Mouse (Mus musculus) left cerebral cortex, postnatal 25 days (tissue): Measurements from ENCODE around the gene Baz2b. TPM values are rescaled to one million over a fixed set of nuclear protein-coding genes. Genes with fewer than 3 reads are reported as not detected.

Experiments used
- DNase-seq, 2 experiments: peaks; one replicate each; pipeline ENCODE4 v3.0.0; 2022; ENCODE audit warnings: low spot score in 2 of 2, mixed read lengths in 1 of 2
- intact Hi-C: fragments of 180-260 bp; cut with DNase I; formaldehyde crosslinking; loops from one replicate; pipeline ENCODE4 v1.15.1; 2025
- total RNA-seq, 2 experiments: library from RNA; stranded (reverse); gene quantifications; 2 replicates each; pipeline ENCODE4 v1.2.3; 2021

Gene Baz2b
- total RNA-seq, 2 experiments from 2014 or later, result 47.5 to 57.5 TPM

DNA sequence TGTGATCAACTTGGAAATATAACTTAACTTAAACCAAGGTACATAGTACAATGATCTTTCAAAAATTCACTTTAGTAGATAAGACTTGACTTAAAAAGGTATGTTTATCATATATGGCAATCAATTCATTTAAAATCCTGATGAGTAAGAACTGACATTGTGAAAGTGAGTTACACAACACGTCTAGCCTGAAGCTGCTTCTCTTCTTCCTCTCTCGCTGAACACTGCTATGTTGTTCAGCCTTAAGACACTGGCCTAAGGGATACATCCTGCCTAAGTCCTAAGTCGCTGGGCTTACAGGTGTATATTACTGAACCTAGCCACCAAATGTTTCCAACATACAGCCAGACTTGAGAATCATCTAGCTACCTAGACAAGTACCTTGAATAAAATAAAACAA is 178.6 kb downstream of the Baz2b start:
- intact Hi-C loops, result no loop called here
- no peak for DNase-seq

DNA sequence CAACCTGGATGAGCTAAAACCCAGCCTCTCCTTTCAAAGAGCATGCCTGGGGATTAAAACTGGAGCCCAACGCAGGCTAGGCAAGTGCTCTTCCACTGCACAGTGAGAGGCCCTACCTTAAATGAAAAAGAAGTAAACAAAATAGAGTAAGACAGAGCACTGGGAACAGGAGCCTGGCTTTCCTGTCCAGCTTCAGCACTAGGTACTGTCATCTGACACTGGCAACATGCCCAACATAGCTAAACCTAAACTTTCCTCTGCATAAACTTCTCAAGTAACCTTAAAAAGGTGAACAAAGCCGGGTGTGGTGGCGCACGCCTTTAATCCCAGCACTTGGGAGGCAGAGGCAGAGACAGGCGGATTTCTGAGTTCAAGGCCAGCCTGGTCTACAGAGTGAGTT is 180.6 kb downstream of the Baz2b start:
- intact Hi-C loops, result no loop called here
- no peak for DNase-seq

DNA sequence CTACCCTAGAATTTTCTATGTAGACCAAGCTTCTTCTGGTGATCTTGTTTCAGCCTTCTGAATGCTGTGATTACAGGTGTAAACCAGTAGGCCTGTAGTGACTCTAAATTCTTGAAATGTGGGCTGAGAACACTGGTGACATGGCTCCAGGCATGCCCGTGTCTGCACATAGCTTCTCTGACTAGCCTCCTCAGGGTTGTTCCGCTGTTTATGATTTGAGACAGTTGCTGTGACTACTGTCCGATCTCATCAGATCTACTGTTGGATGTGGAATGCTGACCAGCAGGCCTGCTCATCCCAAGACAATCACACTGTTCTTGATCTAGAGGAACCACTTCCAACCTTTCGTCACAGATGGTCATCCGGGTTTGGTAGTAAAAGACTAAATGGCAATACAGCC is 182.5 kb downstream of the Baz2b start:
- no peak for DNase-seq
- intact Hi-C loops, result no loop called here

DNA sequence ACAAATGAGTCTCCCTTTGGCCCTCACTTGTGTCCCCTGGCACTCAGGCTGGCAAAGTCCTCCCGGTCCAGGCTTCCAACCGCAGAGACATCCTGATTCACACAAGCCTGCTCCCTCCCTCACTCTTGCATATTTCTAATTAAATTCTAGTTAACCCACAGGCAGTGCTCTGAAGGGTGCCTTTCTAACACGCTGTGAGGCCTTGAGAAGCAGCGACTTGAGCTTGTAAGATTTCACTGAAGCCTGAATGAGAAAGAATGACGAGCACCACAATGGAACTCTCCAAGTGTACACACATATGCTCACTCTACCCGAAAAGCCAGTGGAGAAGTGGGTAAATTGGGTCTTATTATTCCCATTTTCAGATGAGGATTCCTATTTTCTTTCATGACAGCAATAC is 183.1 kb downstream of the Baz2b start:
- DNase-seq, result no peak
- intact Hi-C loops, result no loop called here

DNA sequence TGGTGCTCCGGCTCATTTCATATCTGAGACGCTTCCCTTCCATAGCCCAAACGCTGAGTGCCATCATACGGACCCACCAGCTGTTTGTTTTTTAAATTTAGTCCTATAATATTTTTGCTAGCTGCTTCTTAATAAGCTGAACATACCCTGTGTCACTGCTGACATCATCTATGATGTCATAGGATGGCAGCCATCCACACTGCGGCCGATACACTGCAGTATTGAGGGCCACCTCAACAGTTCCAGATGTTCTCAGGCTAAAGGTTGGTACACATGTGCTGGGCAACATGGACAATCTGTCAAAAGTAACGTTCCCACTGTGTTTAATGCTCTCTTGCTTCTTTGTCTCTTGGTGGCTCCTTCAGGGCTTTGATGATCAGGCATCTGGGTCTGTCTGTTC is 185.9 kb downstream of the Baz2b start:
- intact Hi-C loops, result no loop called here
- DNase-seq, result no peak

DNA sequence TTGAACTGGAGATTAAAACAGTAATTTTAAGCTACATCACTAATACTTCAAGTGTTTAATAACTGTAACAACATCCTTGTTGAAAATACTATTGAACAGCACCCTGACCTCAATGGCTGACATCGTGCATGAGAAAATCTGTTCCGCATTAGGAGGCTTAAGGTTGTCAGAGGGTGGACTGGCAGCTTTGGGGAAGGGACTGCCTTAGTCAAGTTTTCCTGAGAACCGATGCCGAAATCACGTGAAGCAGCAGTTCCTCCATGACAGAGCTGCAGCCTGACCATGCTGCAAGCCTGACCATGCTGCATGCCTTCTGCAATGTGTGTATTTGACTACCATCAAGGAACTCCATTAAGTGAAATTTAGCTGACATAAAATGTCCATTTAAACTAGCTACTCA is 188.1 kb downstream of the Baz2b start:
- intact Hi-C loops, result no loop called here
- DNase-seq, result no peak

DNA sequence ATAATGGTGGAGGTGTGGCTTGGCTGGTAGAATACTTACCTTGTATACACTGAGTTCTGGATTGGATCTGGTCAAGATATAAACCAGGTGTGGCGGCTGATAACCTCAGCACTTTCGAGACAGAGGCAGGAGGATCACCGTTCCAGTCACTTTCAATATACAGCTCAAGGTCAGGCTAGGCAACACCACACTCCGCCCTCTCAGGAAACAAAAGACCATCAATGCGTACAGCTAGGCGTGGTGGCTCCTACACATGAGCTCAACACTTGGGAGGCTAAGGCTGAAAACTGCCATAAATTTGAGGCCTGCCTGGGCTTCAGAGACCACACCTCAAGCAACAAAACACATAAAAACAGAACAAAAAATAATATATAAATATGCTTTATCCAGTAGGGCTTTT is 188.5 kb downstream of the Baz2b start:
- intact Hi-C loops, result no loop called here
- no peak for DNase-seq

DNA sequence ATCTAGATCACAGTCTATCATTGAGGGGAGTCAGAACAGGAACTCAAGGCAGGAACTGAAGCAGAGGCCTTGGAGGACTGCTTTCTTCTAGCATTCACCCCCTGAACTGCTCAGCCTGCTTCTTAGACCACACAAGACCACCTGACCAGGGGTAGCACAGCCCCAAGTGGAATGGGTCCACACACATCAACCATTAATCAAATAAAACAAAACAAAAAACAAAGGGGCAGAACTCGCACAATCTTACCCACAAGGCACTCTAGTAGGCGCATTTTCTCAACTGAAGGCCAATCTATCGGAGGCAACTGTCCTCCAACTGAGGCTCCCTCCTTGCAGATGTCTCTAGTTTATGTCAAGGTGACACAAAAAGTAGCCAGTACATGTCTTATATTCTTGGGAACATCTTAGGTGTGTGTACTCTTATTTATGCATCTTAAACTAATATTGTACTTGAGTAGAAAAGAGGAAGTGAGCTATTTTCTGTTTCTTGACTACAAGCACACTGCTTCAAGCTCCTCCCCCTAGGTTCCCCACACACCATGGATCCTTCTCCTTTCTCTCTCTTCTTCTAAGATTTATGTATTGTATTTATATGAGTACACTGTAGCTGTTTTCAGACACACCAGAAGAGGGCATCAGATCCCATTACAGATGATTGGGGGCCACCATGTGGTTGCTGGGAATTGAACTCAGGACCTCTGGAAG is 189.9 kb downstream of the Baz2b start:
- intact Hi-C loops, result no loop called here
- no peak for DNase-seq

DNA sequence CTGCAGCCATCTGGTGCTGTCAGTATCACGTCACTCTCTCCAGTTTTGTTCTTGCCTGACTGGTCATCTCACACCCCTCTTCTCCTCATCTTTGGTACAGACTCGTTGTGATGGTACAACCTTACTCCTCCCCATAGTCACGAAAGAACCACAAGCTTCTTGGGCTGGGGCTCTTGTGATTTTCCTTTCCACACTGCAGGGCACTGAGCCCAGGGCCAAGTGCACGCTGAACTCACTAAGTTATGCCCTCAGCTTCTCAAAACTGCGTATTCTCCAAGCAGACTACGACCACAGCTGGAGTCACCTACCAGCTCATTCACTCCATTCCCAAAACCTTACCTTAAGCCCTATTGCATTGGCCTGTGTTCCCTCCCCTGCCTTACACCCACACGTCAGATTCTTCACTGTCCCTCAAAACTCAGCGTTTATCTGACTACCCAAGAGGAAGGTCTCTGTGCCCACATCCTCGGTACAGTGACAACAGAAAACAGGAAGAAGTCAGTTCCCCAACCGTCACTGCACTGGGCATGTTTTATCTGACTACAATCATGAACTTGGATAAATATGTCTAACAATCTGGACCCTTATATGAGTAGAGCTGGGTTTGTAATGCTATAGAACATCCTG is 190.7 kb downstream of the Baz2b start:
- intact Hi-C loops, result no loop called here
- DNase-seq, result no peak

DNA sequence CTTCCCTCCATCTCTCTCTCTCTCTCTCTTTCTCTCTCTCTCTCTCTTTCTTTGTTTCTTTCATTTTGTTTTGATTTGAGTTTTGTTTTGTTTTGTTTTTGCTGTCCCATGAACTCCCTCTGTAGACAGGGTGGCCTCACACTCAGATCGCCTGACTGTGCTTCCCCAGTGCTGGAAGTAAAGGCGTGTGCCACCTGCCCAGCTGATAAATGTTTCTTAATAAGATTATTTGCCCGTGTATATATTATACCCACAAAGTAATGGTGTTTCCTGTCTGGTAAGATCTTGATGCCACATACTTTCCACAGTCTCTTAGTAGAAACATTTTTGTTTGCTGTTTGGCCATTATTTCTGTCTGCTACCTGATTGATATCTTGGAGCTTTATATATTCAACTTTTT is 198.1 kb downstream of the Baz2b start:
- intact Hi-C loops, result no loop called here
- DNase-seq, result no peak

DNA sequence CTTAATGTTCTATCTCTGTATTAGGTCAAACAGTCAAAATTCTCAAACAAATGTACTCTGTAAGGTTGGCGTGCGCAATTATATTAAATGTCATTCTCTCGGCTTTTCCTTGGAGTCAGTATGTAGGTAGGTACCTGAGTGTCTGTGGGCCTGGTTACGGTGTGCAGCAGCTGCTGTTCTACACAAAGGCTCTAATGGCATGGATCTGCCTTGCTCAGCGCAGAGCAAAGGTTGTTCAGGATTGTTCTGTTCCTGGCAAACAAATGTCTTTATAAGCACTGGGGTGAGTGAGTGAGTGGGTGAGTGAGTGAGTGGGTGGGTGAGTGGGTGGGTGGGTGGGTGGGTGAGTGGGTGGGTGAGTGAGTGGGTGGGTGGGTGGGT is 206.0 kb downstream of the Baz2b start:
- intact Hi-C loops, result no loop called here
- DNase-seq, result no peak

DNA sequence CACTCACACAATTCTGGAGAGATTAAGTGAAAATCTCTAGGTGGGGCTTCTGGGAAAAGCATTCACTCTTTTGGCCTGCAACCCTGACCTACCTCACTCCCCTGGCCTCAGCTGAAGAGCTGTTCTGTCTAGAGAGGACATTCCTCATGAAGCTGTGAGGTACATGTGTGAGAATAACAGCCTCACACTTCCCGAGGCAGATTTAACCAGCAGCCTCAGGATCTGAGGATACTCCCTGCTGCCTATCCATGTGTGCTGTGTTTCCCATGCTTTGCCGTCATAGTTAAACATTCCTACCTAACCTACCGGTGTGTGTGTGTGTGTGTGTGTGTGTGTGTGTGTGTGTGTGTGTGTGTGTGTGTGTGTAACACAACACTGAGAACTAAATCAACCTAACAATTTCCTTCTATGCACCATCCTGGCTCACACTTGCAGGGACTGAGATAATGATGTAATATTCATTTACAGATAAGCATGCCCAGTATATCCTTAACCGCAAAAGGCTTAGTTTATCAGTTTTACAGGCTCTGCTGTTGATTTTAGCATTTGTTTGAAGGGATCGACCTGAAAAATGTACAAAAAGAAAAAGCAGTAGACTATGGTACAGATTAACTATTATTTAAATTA is 206.5 kb downstream of the Baz2b start:
- intact Hi-C loops, result no loop called here
- DNase-seq, result no peak

DNA sequence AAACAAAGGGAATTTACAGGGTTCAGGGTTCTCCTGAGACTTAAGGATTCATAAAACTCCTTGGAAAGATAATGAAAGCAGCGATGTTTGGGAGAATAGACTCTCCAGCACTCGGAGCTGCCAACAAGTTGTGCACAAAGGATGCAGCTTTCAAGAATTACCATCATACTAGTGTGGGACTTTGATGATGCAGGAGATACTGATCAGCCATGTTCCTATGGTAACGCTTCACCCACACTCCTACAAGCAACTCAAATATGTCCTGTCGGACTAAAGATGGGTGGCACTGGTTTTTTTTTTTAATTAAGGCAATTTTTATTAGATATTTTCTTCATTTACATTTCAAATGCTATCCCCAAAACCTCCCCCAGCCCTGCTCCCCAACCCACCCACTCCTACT is 209.4 kb downstream of the Baz2b start:
- no peak for DNase-seq
- intact Hi-C loops, result no loop called here

DNA sequence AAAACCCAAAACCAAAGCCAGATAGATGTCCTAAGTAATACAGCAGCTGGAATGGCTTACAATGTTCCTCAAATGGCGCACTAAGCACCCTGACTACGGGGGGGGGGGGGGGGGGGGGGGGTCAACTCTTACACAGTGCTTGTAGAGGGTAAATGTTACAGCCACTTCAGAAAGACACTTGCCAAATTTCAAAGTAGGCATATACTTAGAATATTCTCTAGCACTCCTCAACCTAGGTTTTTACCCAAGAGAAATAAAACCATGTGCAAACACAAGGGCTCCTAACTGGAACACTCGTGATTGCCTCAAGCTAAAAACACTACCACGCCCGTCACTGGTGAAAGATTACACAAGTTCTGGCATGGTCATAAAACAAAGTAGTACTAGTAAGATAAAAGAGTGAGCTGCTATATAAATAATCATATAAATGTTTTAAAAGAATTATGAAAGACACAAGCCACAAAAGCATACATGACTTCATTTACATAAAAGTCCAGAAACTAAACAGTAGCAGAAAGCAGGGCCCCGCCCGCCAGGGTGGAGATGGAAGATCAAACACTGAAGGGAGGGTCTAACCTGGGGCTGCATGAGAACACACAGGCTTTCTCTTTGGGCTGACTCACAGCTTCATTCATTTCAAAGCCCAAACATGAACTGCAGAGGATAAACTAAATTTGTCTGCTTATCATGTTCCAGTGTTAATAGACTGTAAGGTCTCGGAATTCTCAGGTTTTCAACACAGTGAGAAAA is 212.0 kb downstream of the Baz2b start:
- intact Hi-C loops, result no loop called here
- DNase-seq, result no peak

DNA sequence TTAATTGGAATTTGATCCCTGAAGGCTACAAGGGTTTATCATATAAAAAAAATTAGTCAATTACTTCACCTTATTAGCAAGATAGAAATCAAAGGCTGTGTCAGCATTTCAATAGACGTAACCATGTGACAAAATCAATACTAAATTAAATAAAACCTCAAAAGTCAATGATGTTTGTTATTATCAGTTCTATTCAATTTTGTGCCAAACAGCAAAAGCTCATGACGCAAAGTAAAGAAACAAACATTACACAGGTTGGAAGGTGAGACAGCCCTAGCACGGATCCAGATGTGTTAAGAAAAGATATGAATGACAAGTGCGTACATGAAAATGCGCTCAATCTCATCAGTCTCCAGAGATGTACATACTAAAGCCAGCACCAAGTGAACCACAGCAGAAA is 212.7 kb downstream of the Baz2b start:
- DNase-seq, result no peak
- intact Hi-C loops, result no loop called here

DNA sequence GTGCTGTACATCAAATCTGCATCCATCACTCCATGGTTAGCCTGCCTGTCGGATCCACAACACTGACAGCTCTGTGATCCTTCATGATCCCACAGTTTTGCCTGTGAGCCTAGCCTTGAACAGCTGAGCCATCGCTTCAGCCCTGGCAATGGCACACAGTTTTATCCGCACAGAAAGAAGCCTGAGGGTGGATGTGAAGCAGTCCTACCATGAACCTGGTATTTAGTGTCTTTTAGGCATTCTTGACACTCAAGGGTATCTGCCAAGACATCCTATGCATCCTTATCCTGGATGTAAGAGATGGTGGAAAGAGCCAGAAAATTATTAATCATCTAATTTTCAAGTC is 216.5 kb downstream of the Baz2b start:
- no peak for DNase-seq
- intact Hi-C loops, result no loop called here

DNA sequence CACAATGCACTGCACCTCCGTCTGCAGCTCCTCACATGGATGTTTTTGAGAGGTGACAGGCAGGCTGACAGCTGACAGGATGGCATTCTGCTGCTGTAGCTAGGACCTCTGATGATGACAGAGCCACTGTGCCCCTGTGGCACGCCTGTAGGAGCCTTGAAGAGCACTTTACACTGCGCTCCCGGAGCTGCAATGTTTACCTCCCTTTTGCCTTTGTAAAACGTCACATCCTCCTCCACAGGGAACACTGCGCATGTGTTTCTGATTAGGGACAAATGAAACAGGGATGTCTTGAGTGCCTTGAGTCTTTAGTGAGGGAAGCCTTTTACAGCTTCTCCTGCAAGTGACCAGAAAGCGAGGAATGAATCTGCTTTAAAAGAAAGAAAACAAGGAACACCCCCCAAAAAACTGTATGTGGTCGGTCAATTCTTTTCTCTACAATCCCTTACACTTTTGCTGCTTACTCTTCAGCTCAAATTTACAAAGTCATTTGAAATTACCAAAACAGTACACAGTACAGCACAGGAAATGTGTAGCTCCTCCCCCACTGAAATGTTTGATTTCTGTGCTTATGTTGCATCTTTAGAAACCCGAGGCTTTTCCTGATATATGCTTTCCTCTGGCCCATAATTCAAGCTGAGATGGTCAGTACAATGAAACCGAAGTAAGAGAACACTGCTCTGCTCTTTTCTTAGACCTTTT is 217.0 kb downstream of the Baz2b start:
- no peak for DNase-seq

DNA sequence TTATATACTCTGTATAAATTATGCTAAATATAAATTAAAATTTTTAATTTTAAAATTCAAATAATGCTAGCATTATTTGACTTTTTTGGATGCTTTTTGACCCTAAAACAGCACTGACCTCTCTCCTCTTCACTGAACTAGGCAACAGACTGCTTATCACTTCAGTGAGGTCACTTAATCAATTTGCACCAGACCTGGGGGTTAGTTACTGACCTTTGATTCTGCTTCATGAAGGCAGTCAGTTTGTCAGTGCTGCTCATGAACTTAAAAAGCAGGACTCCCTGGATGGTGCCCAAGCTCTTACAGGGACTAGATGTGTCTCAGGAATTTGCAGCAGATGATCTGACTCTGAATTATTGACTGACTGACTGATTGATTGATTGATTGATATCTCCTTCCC is 217.9 kb downstream of the Baz2b start:
- intact Hi-C loops, result no loop called here

More for the DNA sequence above, 217.0 kb downstream of the Baz2b start:
- intact Hi-C loops, result no loop called here

DNA sequence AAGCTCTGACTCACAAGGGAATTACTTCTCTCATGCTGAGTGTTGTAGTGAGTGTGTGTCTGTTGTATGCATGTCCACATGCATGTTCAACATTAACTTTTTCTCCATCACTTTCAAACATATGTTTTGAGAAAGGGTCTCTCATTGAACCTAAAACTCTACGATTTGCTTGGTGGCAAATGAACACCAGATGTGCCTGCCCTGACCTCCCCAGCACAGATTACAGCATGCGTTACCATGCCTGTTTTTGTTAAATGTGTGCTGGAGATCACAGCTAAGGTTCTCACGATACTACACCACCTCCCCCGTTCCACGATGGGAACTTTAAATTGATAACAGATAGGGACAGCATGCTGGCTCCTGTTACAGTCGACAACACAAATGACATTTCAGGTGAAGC is 222.1 kb downstream of the Baz2b start:
- DNase-seq, result no peak
- intact Hi-C loops, result no loop called here

More for the DNA sequence above, 217.9 kb downstream of the Baz2b start:
- DNase-seq, result no peak
